Mouse (Mus musculus): ENCODE data around the gene Spata25. TPM values are rescaled to one million over a fixed set of nuclear protein-coding genes. Genes with fewer than 3 reads are reported as not detected.
"Not testable (repeated sequence)": the region's sequence is repeated elsewhere in the genome, so short reads cannot be mapped to it uniquely, and the experiment has no call there.

Gene Spata25
- total RNA-seq, 2 experiments from 2014 or later, result not detected

GRCm38 (mm10) chr2:164815821-164816220 is 12.5 kb downstream of the Spata25 start:
- peak; percentile 76 for ATAC-seq (replicated peaks; ENCODE audit: low FRiP score, poor library complexity, severe bottlenecking)

GRCm38 (mm10) chr2:164815348-164815747 is 13.0 kb downstream of the Spata25 start:
- ATAC-seq (replicated peaks; ENCODE audit: low FRiP score, poor library complexity, severe bottlenecking), result peak; percentile 61

GRCm38 (mm10) chr2:164813557-164813956 is 14.8 kb downstream of the Spata25 start:
- no peak for ATAC-seq (replicated peaks; ENCODE audit: low FRiP score, poor library complexity, severe bottlenecking)

GRCm38 (mm10) chr2:164806614-164807013 is 21.7 kb downstream of the Spata25 start:
- ATAC-seq (replicated peaks; ENCODE audit: low FRiP score, poor library complexity, severe bottlenecking), result no peak

- ATAC-seq (replicated peaks; ENCODE audit: low FRiP score, poor library complexity, severe bottlenecking), result peak; percentile 80
These were observed 23.0 kb downstream of the Spata25 start for GRCm38 (mm10) chr2:164805332-164805718.

GRCm38 (mm10) chr2:164804533-164805331 is 23.6 kb downstream of the Spata25 start, which contains the start of the genes Acot8 and Zswim3:
Acot8 (minus strand) TSS chr2:164804882.
Zswim3 (plus strand) TSS chr2:164805098.
- ATAC-seq (replicated peaks; ENCODE audit: low FRiP score, poor library complexity, severe bottlenecking), result peak; percentile 91

GRCm38 (mm10) chr2:164803921-164804313 is 24.4 kb downstream of the Spata25 start:
- ATAC-seq (replicated peaks; ENCODE audit: low FRiP score, poor library complexity, severe bottlenecking), result no peak

GRCm38 (mm10) chr2:164803201-164803920 is 25.0 kb downstream of the Spata25 start:
- no peak for ATAC-seq (replicated peaks; ENCODE audit: low FRiP score, poor library complexity, severe bottlenecking)

GRCm38 (mm10) chr2:164800252-164801004 is 27.9 kb downstream of the Spata25 start:
- ATAC-seq (replicated peaks; ENCODE audit: low FRiP score, poor library complexity, severe bottlenecking), result no peak

- not testable (repeated sequence) for ATAC-seq (replicated peaks; ENCODE audit: low FRiP score, poor library complexity, severe bottlenecking)
These were observed 29.8 kb downstream of the Spata25 start for GRCm38 (mm10) chr2:164798554-164798953.

- no peak for ATAC-seq (replicated peaks; ENCODE audit: low FRiP score, poor library complexity, severe bottlenecking)
These were observed 32.5 kb downstream of the Spata25 start for GRCm38 (mm10) chr2:164795868-164796267.

GRCm38 (mm10) chr2:164794293-164794692 is 34.0 kb downstream of the Spata25 start:
- peak; percentile 81 for ATAC-seq (replicated peaks; ENCODE audit: low FRiP score, poor library complexity, severe bottlenecking)

- no peak for ATAC-seq (replicated peaks; ENCODE audit: low FRiP score, poor library complexity, severe bottlenecking)
These were observed 34.6 kb downstream of the Spata25 start for GRCm38 (mm10) chr2:164793772-164794171.

- peak; percentile 67 for ATAC-seq (replicated peaks; ENCODE audit: low FRiP score, poor library complexity, severe bottlenecking)
These were observed 35.1 kb downstream of the Spata25 start for GRCm38 (mm10) chr2:164793236-164793635.

GRCm38 (mm10) chr2:164792400-164793190 is 35.7 kb downstream of the Spata25 start:
- no peak for ATAC-seq (replicated peaks; ENCODE audit: low FRiP score, poor library complexity, severe bottlenecking)

GRCm38 (mm10) chr2:164791841-164792261 is 36.5 kb downstream of the Spata25 start:
- no peak for ATAC-seq (replicated peaks; ENCODE audit: low FRiP score, poor library complexity, severe bottlenecking)

GRCm38 (mm10) chr2:164790451-164790850 is 37.9 kb downstream of the Spata25 start:
- no peak for ATAC-seq (replicated peaks; ENCODE audit: low FRiP score, poor library complexity, severe bottlenecking)

- no peak for ATAC-seq (replicated peaks; ENCODE audit: low FRiP score, poor library complexity, severe bottlenecking)
These were observed 39.9 kb downstream of the Spata25 start for GRCm38 (mm10) chr2:164788411-164788810.

GRCm38 (mm10) chr2:164787779-164788178 is 40.6 kb downstream of the Spata25 start:
- no peak for ATAC-seq (replicated peaks; ENCODE audit: low FRiP score, poor library complexity, severe bottlenecking)

Measured in erythroid progenitor cell, adult 5-6 weeks (primary cell).